Mouse (Mus musculus): ENCODE measurements around the gene Olfr672.
"Not testable (repeated sequence)": the region's sequence is repeated elsewhere in the genome, so short reads cannot be mapped to it uniquely, and the experiment has no call there.

Olfr672 gene

DNA sequence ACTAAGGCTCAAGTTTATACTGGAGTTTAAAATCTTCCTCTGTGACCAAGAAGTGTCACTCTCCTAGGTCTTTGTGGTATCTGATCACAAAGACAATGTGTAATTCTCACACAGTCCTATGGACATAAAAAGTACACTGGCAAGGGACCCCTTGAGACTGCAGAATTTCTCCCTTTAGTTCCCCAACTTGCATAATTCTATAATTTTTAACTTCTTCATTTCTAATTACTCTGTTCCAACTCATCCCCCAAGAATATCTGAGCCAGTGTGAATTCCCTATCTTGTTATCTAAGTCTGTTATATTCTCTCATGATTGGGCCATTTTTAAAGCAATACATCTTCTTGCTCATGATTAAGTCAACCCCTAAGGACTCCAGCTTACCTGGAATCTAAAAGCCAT is at the start of gene Olfr672:
Gene Olfr672, minus strand, starts transcription at position 101 of the 400 bp plus-strand sequence.
- no peak for DNase-seq

DNA sequence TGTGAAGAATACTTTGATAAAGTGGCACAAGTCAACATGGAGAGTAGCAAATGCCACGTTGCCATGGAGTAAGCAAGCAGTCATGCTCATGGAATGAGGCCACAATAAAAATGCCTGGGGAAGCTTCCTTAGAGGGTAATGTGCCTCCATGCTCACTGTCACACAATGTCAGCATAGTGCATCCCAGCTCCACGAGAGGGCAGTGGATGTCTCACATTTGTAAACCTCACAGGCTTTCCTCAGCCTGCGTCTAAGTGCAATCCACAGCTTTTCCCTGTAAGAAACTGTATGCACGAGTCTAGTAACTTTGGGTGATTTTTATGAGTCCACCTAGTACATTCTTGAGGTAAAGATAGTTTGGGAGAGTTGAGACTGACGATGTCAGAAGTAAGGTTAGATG is 32.0 kb upstream of the Olfr672 start:
- DNase-seq = not testable (repeated sequence)

DNA sequence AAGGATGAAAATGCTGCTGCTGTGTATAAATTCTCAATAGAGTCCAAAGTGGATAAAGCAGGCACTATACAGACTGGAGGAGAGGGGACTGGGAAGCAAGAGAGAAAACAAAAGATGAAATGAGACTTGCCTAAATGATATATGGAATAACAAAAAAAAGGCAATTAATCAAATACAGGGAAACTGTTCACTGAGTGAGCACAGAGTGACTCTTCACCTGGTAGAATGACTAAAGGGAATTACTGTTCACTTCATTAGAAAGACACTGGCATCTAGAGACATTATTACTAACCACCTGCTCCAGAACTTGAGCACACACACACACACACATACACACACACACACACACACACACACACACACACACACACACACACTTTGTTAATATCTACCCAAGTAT is 30.6 kb upstream of the Olfr672 start, which contains the start of gene Olfr676:
Gene Olfr676, plus strand, starts transcription at position 301 of the 400 bp plus-strand sequence.
- DNase-seq = no peak

DNA sequence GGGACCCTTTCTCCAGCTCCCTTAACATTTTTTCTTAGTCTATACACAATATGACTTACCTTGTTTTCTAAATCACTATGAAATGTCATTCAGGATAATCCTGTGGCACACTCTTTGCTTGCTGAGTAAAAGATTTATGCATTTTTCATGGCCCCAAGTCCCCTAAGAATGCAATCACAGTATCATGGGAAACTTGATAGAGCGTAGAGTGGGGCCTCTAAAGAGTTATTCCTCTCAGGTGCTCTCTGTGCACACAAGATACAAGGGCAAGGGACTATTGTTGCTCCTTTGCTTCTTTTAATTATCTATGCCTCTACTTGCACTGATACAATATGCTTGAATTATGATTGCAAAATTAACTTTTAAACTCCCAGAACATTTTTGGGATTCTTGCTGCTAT is 26.5 kb upstream of the Olfr672 start, which contains the start of gene Olfr675:
Gene Olfr675, minus strand, starts transcription at position 101 of the 400 bp plus-strand sequence.
- no peak for DNase-seq

DNA sequence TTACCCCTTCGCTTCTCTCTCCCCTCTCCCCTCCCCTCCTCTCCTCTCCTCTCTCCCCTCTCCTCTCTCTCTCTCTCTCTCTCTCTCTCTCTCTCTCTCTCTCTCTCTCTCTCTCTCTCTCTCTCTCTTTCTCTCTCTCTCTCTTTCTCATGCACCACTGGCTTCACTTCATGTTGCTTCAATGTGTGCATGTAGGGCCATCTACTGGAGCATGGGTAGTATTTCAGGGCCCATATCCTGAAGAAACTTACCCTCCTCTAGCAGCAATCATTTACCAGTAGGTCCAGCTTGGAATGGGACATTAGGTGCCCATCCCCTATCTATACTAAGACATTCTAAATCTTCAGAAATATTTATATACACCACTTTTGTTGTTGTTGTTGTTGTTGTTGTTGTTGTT is 20.7 kb upstream of the Olfr672 start:
- DNase-seq = no peak

DNA sequence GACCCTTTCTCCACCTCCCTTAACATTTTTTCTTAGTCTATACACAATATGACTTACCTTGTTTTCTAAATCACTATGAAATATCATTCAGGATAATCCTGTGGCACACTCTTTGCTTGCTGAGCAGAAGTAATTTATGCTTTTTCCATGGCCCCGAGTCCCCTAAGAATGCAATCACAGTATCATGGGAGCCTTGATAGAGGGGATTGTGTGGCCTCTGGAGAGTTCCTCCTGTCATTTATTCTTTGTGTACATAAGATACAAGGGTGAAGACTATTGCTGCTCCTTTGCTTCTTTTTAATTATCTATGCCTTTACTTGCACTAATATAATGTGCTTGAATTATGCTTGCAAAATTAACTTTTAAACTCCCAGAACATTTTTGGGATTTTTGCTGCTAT is 22.8 kb downstream of the Olfr672 start, which contains the start of gene Olfr671:
Gene Olfr671, minus strand, starts transcription at position 101 of the 400 bp plus-strand sequence.
- DNase-seq = no peak

DNA sequence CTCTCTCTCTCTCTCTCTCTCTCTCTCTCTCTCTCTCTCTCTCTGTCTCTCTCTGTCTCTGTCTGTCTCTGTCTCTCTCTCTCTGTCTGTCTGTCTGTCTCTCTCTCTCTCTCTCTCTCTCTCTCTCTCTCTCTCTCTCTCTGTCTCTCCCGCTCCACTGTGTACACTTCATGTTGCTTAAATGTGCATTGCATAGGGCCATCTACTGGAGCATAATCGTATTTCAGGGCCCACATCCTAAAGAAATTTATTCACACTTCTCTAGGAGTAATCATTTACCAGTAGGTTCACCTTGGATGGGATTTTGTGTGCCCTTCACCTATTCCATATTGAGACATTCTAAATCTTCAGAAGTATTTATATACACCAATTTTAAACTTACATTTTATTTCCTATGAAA is 29.3 kb downstream of the Olfr672 start:
- DNase-seq = not testable (repeated sequence)

DNA sequence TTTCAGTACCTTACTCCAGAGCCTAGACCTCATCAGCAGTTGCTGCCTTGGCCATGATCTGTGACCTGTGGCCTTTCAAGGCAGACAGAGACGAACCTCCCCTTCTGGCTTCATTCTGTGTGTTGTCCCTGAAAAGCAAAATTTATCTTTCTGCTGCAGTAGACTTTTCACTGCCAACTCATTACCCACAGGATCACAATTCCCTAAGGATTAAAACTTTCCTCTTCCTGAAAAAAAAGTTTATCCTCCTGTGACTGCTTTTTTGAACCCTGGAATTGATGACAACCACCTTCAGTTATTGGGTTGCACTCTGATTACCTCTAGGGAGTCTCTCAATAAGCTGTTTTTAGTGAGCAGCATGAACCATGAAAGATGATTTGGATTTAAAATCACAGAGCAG is 39.3 kb downstream of the Olfr672 start, which contains the start of gene Olfr670:
Gene Olfr670, minus strand, starts transcription at position 101 of the 400 bp plus-strand sequence.
- no peak for DNase-seq

DNA sequence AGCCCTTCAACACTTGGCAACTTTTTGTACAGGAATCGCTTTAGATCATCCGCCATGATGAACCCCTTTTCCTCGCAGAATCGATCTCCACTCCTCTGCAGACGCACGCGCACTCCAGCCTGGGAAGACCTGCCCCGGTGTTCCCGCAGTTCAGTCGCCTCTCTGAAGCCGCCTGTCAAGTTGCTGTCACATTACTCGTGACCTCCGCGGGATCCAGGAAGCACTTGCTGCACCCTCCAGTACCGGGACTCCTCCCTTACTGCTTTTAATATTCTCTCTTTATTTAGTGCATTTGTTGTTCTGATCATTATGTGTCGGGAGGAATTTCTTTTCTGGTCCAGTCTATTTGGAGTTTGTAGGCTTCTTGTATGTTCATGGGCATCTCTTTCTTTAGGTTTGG is 51.6 kb downstream of the Olfr672 start:
- DNase-seq = not testable (repeated sequence)
